Mouse (Mus musculus) fibroblast of lung, adult 2 months (primary cell): ENCODE data around the gene Oat.

Source experiments
- DNase-seq: peaks from one replicate; pipeline ENCODE4 v3.0.0-alpha.2; 2011; ENCODE audit warnings: low read depth

The Oat gene

DNA sequence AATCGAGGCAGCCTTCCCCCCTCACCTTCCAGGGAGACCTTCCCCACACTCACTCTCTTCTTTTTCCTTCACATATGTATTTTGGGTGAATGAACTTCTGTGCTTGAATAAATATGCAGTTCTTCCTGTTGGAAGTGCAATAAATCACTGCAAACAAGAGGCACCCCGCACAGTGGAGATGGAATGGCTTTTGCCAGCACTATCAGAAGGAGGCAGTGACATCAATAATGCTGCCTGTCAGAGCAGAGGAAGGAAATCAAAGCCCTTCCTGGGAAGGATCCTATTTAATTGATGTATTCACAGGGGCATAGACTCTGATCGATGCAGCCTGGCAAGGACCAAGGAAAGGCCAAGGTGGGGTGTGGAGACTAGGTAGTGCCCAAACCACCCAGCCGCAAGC is 33.8 kb downstream of the Oat start:
- DNase-seq = no peak

DNA sequence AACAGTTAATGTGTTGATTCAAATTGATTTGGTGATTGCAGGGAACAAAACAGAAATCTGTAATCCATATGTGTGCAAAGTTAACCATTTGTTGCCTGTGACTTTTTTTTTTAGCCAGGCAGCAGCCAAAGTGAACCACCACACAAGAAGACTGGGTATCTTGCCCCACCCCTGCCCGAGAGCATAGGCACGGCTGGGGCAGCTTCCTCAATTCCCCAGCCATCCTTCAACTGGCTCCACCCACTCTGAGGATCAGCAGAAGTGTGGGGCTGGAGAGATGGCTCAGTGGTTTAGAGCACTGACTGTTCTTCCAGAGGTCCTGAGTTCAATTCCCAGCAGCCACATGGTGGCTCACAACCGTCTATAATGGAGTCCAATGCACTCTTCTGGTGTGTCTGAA is 34.6 kb downstream of the Oat start:
- no peak for DNase-seq

DNA sequence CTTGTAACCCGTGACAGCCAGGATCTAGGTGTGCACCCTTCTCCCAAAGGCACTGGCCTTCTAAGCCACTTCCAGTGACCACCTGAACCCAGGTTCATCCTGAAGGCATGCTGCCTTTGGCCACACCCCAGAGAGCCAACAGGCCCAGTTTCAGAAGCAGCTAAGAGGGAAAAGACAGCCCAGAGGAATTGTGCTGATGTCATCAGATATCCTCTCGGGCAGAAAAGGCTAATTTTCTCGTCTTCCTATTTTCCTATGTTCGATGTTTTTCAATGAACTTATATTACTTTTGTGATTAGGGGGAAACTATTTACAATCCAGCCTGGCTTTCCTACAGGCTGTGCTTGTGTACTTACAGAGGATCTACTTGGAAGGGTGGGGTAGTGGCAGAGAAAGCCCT is 35.6 kb downstream of the Oat start:
- DNase-seq = no peak

DNA sequence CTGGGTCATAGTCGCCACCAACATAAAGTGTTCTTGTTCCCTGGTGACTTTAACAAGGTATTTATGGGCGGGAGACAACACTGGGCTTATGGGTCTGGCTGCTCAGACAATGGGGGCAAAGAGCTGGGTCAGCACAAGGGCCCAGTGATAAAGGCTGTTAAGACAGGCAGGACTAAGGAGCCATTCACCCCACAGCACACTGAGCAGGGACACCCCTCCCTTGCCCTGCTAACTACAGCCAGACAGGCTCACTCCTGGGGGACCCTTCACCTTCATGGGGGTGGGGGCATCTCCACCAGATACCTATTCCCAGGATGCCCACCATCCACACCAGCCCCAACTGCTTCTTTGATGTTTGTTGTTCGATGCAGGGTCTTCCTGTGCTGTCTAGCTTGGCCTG is 47.0 kb downstream of the Oat start:
- no peak for DNase-seq

DNA sequence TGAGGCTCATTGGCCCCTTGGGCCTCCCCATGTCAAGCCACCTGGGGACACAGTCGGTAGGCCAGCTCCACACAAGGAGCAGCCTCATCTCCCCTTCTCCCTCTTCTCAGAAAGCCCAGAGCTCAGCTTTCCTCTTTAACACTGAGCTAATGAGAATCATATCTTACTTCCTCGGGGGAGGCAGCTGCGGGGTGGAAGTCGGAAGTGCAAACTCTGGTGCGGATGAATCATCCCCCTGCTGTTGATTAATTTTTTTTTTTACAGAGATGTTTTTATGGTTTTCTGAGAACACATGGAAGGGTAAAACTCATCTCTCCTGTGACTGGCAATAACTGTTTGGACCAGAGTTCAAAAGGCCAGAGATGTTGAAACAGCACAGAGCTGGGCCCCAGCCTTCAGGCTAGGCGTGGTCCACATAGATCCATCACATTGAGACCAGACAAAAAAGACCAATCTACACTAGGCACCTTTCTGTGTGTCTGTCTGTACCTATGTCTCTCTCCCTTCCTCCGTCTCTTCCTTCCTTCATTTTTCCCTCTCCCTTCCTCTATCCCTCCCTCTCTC is 62.7 kb downstream of the Oat start:
- DNase-seq = peak; percentile 2

DNA sequence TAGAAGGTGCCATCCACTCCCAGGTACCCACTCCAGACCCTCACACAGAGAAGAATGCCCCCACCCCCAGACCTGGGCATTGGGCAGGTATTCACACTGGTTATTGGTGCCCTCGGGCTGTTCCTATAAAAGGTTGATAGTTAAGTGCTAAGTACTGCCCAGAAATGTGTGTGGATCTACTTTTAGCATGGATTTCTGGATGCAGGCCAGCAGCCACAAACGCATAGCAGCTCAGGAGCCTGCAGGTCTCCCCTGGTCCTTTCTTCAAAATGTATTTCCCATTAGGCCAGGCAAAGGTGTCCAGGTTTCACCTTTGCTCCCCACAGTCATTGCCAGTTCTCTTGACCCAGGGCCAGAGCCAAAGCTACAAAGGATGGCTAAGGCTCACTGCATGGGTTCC is 67.1 kb downstream of the Oat start:
- DNase-seq = no peak
